ENCODE assay signal across 9 mouse cellular contexts in the genomic region with DNA sequence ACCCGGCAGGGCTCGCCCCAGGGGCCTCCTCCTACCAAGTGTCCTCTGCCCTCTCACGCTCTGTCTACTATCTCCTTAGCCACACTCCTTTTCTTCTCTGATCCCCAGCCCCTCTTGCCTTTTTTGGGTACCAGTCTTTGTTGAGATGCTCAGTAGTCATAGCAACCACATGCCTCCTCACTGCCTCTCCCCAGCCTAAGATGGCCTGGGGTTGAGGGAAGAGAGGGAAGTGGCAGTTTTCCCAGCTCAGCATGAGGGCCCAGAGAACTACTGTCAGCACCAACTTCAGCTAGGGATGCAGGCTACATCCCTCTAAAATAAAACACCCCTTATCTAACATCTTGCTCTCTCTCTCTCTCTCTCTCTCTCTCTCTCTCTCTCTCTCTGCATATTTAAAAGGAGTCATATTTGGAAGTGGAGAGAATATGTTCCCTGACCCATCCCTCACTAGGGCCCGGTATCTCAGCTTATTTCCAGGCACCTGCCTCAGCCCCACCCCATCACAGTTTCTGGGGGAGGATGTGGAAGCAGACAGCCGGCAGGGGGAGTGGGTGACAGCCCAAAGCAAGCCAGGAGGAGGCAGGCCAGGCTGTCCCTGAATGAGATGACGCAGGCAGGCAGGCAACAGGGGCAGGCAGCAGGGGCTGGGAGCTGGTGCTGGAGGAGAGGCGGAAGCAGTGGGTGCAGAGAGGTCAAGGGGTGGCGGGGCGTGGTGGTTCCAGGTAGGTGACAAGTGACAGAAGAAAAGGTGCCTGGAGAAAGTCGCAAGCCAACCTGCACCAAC. TPM values are rescaled to one million over a fixed set of nuclear protein-coding genes. Genes with fewer than 3 reads are reported as not detected.
DNase-seq lines count a peak whose midpoint lies in the region; ATAC-seq and TF ChIP-seq lines count a peak whose summit lies in the region.
"Had no signal": no experiment of that assay in that cellular context is flagged by ENCODE, and none has a peak within 500 bp of the region (broad histone marks: within the 10 kb centered on the region; RNA-seq: fewer than 3 reads in every experiment).

No protein-coding gene starts in this region.

- TF ChIP-seq CTCF in G1E (IDR thresholded peaks at IDR 0.05; ENCODE audit: low read depth, low read length): no peak
- TF ChIP-seq CTCF in embryonic fibroblast, embryonic 13.5 days (IDR thresholded peaks at IDR 0.05; ENCODE audit: borderline replicate concordance, insufficient read depth, low read length): peak; percentile 53; the same call in 1 of the 2 replicates
- TF ChIP-seq CTCF in small intestine, adult 2 months (IDR thresholded peaks at IDR 0.05; ENCODE audit: extremely low read depth, insufficient read length, insufficient replicate concordance, low read depth, low read length): 0 out of 2 replicates have a peak, but pooled peaks have one; percentile 10

- no peak overlapping the region for H3K4me3 ChIP-seq in G1E (ENCODE audit: low read depth, low read length)
- no peak overlapping the region for H3K4me3 ChIP-seq in embryonic fibroblast, embryonic 13.5 days (ENCODE audit: insufficient read depth, low read length)
- peak overlapping the region; percentile 5; the same call in 1 of the 2 replicates for H3K4me3 ChIP-seq in small intestine, adult 2 months (ENCODE audit: low read depth, low read length)

- no peak for ATAC-seq in G1E (ENCODE audit: extremely low read depth, insufficient number of reproducible peaks, low FRiP score, poor library complexity, severe bottlenecking)
- ATAC-seq in inflammation-experienced regulatory T-cells, adult 6 months: peak; percentile 54

- no peak for TF ChIP-seq POLR2A in embryonic fibroblast, embryonic 13.5 days (IDR thresholded peaks at IDR 0.05; ENCODE audit: low read depth, low read length)
- TF ChIP-seq POLR2A in small intestine, adult 2 months (IDR thresholded peaks at IDR 0.05; ENCODE audit: low read depth, low read length): no peak

- peaks cover 39% of the 10 kb centered on the region for H3K27me3 ChIP-seq in G1E (ENCODE audit: insufficient read depth, low read length)
- no peaks in the 10 kb centered on the region; the same call in 1 of the 2 replicates for H3K27me3 ChIP-seq in small intestine, adult 2 months (ENCODE audit: control insufficient read depth, insufficient read depth, low read length)
- H3K27me3 ChIP-seq: limb, embryonic 13.5 days had no signal

- 37% methylated on average over 10 of the region's 10 CpGs for WGBS in small intestine, adult 2 months

- no peak overlapping the region for H3K27ac ChIP-seq in embryonic fibroblast, embryonic 13.5 days (ENCODE audit: insufficient read depth, low read length)
- H3K27ac ChIP-seq in small intestine, adult 2 months (ENCODE audit: insufficient read depth, low read depth, low read length): no peak overlapping the region
- H3K27ac ChIP-seq: limb, embryonic 13.5 days had no signal

- H3K9me3 ChIP-seq in G1E (replicated peaks): no peaks in the 10 kb centered on the region
- H3K9me3 ChIP-seq: limb, embryonic 13.5 days had no signal

- H3K36me3 ChIP-seq in G1E (replicated peaks): no peaks in the 10 kb centered on the region
- H3K36me3 ChIP-seq in small intestine, adult 2 months (ENCODE audit: control insufficient read depth, insufficient read depth, low read length): no peaks in the 10 kb centered on the region

- peak; percentile 62 for DNase-seq in kidney, postnatal 10 days
- DNase-seq in kidney, adult 18-20 months: no peak
- peak; percentile 64 for DNase-seq in G1E (ENCODE audit: low spot score)
- DNase-seq in lung, postnatal 10 days: peak; percentile 59
- DNase-seq in urinary bladder, adult 18-20 months (ENCODE audit: low spot score in 2 of 2): no peak

- peaks cover 43% of the 10 kb centered on the region for H3K4me1 ChIP-seq in G1E (ENCODE audit: insufficient read depth, low read depth, low read length)
- H3K4me1 ChIP-seq in embryonic fibroblast, embryonic 13.5 days (ENCODE audit: control insufficient read depth, insufficient read depth, low read length): 0 out of 2 replicates have a peak, but pooled peaks cover 2% of the 10 kb centered on the region
- H3K4me1 ChIP-seq in small intestine, adult 2 months (ENCODE audit: control insufficient read depth, insufficient read depth, insufficient read length, low read length): peaks cover 15% of the 10 kb centered on the region

RNA-seq across cellular contexts. Expression of a gene that starts 3.8 kb away (rescaled TPM):
- total RNA-seq in G1E (2014; fragmentation: Nextera tagmentation) (1.4 TPM in 1 of 2 replicates, not detected in the other), G1E (2017) (0.05 and 0.41 TPM in 2 replicates)
- polyA plus RNA-seq in G1E (2012): 0.61 and 0.63 TPM in 2 replicates
- 4.9 and 7.1 TPM in 2 replicates for polyA plus RNA-seq in embryonic fibroblast, embryonic 13.5 days (2011; ENCODE audit: insufficient read length, low read depth, missing spikeins)
- polyA plus RNA-seq in inflammation-experienced regulatory T-cells, adult 6 months (2017; shearing (Covaris generic)): 1 to 10 TPM; 1.5 to 2.7 (median 2.4) TPM
- polyA plus RNA-seq in small intestine, adult 2 months (2012; rRNA removed): 3.2 and 5.7 TPM in 2 replicates

RNA-seq across cellular contexts. Expression of a gene that starts 7.5 kb away (rescaled TPM):
- total RNA-seq in G1E (2014; fragmentation: Nextera tagmentation) (3,100 and 3,267 TPM in 2 replicates), G1E (2017) (2,161 and 2,395 TPM in 2 replicates)
- 2,216 and 2,673 TPM in 2 replicates for polyA plus RNA-seq in G1E (2012)
- 1,914 and 2,034 TPM in 2 replicates for polyA plus RNA-seq in embryonic fibroblast, embryonic 13.5 days (2011; ENCODE audit: insufficient read length, low read depth, missing spikeins)
- polyA plus RNA-seq in inflammation-experienced regulatory T-cells, adult 6 months (2017; shearing (Covaris generic)): 1,000 to 10,000 TPM; 2,465 to 4,071 (median 3,234) TPM
- 393 and 501 TPM in 2 replicates for polyA plus RNA-seq in small intestine, adult 2 months (2012; rRNA removed)

RNA-seq across cellular contexts. Expression of a gene that starts 23.1 kb away (rescaled TPM):
- total RNA-seq in G1E (2014; fragmentation: Nextera tagmentation): not detected in 2 replicates
- total RNA-seq in G1E (2017): 0.44 TPM in 1 of 2 replicates, not detected in the other
- polyA plus RNA-seq in G1E (2012): not detected in 2 replicates
- 2.2 and 3.8 TPM in 2 replicates for polyA plus RNA-seq in embryonic fibroblast, embryonic 13.5 days (2011; ENCODE audit: insufficient read length, low read depth, missing spikeins)
- polyA plus RNA-seq in inflammation-experienced regulatory T-cells, adult 6 months (2017; shearing (Covaris generic)): 10 to 100 TPM; 43.8 to 60.5 (median 53.2) TPM
- polyA plus RNA-seq in small intestine, adult 2 months (2012; rRNA removed): 0.55 and 1.1 TPM in 2 replicates

RNA-seq across cellular contexts. Expression of a gene that starts 32.8 kb away (rescaled TPM):
- not detected in 2 replicates for total RNA-seq in G1E (2014; fragmentation: Nextera tagmentation)
- 0.06 and 0.11 TPM in 2 replicates for total RNA-seq in G1E (2017)
- 0.03 TPM in 2 replicates for polyA plus RNA-seq in G1E (2012)
- 0.68 and 0.86 TPM in 2 replicates for polyA plus RNA-seq in embryonic fibroblast, embryonic 13.5 days (2011; ENCODE audit: insufficient read length, low read depth, missing spikeins)
- polyA plus RNA-seq in inflammation-experienced regulatory T-cells, adult 6 months (2017; shearing (Covaris generic)): 1 to 10 TPM; 1.1 to 8.5 (median 2.2) TPM
- polyA plus RNA-seq in small intestine, adult 2 months (2012; rRNA removed): 1.1 and 1.6 TPM in 2 replicates

RNA-seq across cellular contexts. Expression of a gene that starts 34.2 kb away (rescaled TPM):
- total RNA-seq in G1E (2014; fragmentation: Nextera tagmentation) (not detected in 2 replicates), G1E (2017) (0.05 TPM in 1 of 2 replicates, not detected in the other)
- not detected in 2 replicates for polyA plus RNA-seq in G1E (2012)
- 1.7 and 1.9 TPM in 2 replicates for polyA plus RNA-seq in embryonic fibroblast, embryonic 13.5 days (2011; ENCODE audit: insufficient read length, low read depth, missing spikeins)
- under 1 TPM in 1 of 3 experiments, not detected in 2; 0.23 TPM for polyA plus RNA-seq in inflammation-experienced regulatory T-cells, adult 6 months (2017; shearing (Covaris generic))
- 0.87 and 0.91 TPM in 2 replicates for polyA plus RNA-seq in small intestine, adult 2 months (2012; rRNA removed)

Comparison
In these comparisons a context has a peak if more than half of its experiments do, and no peak if none do; other contexts are left out.
1. DNase-seq: peak in kidney, postnatal 10 days (single experiment), G1E (single experiment) and lung, postnatal 10 days (single experiment); none in kidney, adult 18-20 months (single experiment) and urinary bladder, adult 18-20 months (0 of 2).